Mouse (Mus musculus) frontal cortex, adult (tissue): ENCODE measurements at regions not wholly inside any gene's neighbourhood (a gene's known extent, or its start where the extent isn't known, plus 50 kb on each side); places are given as distances from the start of the nearest gene placed in this dataset.

Source experiments
- ATAC-seq: cut with Nextera tagmentation; 2 replicates; pipeline ENCODE4 v1.9.2; 2017; ENCODE audit warnings: mild to moderate bottlenecking, moderate library complexity, mixed read lengths; ENCODE audit not compliant: low TSS enrichment

DNA sequence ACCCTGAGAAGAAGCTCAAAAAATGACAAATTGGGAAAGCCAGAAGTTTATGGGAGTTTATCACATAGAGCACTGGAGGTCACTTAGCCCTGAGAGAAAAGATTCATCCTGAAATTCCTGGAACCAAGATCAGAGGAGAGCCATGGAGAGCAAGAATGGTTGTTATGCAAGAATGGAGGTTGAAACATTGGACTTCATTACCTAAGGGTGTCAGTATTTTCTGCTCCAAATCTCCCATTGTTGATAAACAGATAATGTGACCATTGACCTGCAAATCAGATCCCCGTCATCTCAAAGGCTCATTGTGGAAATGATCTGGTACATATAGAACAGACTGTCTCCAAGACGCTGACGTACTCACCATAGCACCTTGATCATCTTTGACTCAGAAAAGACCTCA is 1477.6 kb upstream of the Slc10a2 start:
- no peak for ATAC-seq

DNA sequence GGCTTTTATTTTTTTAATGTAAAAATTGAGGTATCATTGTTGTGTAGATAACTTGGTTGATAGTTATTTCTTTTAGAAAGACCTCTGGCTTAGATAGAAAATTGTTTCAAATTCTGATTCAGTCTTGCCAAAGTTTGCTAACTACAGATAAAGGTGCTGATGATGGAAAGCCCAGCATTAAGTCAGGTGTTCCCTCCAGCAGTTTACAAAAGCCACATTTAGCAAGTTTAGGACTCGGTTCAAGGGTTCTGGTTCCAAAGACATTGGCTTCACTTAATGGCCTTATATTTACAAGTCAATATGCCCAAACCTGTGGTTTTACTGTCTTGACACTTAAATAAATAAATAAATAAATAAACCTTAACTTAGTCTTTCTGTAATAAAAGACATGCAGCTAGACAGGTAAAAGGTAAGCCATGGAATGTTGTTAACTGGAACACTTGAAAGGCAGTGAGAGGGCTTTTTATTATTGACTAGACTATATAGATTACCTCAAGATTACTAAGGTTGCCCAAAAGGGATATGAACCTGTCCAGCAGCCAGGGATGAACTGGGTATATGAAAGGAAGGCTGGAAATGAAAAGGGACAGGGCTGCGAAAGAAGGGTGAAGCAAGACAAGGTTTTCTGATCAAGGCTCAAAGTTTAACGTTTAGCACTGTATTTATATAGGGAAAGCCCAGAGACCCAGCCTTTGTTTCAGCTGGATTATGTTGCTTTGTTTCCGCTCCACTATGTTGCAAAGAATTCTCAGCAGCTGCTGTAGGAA is 1472.9 kb upstream of the Slc10a2 start:
- no peak for ATAC-seq

DNA sequence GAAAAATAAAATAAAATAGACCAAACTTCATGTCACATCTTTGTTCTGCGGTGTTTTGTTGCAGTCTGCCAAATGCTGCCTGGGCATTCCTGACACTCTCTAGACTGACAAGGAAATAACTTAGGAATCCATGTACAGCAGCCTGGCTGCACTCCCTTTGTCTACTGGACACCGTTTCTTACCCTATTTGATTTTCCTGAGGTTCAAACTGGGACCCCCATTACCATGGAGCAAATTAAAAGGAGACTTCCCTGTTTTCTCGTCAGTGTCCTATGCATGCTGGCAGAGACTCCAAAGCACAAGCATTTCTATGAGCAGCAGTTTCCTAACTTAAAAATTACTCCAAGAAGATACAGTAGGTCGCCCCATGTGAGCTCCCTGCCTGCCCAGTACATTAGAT is 1470.1 kb upstream of the Slc10a2 start:
- no peak for ATAC-seq

DNA sequence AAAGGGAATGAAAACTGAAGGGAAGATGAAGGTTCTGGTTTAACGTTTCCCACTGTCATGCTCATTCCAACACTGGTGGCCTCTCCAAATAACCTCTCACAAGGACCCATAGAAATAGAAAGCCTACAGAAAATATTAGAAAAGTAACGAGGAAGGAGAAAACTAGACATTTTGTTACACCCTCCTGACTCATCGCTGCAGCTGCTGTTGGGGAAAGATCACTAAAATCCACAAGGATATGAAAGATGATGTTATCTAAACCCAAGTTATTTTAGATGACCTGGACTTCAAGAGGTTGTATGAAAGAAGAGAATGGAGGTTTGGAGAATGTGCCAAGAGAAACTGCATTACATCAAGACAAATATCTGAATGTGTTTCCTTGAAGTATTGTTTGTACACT is 1468.3 kb upstream of the Slc10a2 start:
- no peak for ATAC-seq

DNA sequence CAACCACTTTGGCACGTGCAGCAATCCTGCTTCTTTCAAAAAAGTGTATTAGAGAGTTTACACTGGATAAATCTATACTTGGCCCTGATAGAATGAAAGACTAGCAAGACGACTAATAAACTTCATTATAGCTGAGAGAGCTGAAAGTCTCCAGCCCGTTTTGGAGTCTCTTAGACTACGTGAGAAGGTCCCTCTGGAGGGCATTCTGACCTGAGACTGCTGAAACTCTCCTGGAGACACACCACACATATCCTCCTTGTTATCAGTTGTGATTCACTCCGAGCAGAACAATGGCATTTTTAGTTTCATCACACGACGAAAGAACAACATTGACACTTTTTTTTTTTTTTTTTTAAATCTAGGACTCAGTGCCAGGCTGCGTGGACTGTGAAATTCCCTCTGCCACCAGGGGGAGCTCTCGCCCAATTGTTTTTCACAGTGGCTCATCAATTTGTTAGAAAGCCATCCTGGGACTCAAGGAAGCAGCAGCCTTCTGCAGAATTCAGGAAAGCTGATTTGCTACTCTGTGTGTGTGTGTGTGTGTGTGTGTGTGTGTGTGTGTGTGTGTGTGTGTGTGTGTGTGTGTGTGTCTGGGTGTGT is 1467.0 kb upstream of the Slc10a2 start:
- peak; percentile 95 for ATAC-seq

DNA sequence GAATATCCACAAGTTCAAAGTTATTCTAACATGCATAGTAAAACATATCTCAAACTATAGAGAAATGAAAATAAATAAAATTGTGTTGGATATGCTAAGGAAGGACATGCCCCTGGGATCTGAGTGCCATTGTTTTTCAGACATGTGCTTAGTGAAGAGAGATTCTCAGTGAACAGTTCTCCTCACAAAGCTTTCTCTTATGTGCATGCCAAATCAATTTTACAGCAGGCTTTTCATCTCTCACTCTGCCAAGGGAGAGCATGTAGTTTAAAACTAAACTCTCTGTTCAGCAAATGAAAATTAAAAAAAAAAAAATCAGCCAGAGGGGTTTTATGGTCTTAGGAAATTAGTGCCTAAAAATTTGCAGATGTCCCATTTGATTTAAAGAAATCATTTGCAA is 1445.8 kb upstream of the Slc10a2 start:
- no peak for ATAC-seq

DNA sequence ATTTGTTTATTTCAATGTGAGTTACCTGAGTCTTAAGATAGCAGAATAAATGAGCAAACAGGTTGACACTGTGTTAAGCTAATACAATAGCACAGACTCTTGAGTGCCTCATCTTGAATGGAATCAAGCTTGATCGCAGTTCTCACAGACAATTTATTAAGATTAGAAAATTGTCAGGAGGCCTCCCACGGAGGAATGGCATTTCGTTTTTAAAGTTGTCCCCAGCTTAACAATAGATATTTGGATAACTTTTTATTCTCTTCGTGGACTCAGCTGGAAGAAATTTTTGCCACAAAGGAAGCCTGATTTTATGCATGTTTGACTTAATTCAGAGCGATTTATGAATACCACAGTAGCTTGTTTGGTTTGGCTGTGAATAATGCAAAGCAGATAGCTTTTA is 1422.0 kb upstream of the Slc10a2 start:
- ATAC-seq, result no peak

DNA sequence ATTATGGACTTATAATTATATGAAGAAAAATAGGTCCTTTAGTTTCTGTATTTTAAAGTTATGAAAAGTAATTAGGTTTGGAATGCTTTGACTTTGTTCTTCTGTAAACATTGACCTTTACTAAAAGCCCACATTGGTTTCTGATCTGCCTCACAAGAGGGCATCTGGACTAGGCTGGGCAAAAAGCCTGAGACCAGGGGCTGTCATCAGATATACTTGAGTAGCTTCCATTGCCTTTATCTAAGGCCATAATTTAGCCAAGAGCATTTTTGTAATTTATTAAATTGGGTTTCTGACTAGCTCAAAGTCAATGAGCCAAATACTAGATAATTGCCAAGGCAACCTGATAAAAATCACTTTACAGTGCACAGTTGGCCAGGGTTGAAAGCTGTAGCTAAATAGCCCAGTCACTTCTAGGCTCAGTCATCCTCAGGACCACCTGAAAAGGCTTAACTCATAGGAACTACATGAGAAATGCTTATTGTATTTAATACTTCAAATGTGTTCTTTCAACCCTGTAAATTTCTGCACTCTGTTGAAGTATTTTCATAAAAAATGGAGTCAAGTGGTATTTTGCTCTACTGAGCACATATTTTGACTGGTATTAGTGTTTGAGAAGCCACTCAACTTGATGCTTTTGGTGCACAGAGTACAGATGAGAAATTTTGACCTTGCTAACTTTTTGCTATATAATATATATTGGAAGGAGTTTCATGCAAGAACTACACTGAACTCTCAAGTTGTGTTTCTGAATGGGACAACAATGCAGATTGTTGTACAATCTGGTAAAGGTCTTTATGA is 1410.9 kb upstream of the Slc10a2 start:
- no peak for ATAC-seq

DNA sequence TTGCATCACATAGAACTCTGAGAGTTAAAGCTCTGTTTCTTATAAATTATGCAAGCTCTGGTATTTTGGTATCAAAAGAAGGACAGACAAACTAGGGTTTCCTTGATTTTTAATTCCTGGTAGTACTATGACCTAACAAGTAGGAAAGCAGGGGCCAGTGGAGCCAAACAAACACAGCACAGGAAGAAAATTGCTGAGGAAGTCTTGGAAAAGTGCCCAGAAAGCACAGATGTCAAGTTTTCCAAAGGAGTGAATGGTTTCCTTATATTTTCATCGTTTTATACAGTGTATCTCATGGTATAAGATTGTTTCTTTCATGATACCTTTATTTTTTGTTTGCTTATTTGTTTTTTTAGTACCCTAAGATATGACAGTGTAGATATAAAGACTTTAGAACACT is 1387.3 kb upstream of the Slc10a2 start:
- ATAC-seq, result peak; percentile 76

DNA sequence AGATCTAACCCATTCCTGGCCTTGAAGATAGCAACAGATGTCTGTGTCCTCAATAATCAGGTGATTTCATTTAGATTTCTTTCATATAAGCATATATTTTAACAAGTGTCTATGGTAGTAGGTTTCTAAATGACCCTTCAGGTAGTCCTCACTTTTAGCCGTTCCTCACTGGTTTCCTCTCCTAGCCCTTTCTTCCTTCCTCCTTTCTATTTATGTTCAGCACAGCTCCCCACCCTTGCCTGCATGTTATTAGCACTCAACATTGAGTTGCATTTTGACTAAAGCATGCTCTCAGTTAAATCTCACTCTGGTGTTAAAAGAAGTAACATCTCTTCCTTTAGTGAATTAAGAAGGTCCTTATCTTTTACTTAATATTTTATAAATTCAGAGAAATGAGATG is 1376.8 kb upstream of the Slc10a2 start:
- ATAC-seq, result no peak

DNA sequence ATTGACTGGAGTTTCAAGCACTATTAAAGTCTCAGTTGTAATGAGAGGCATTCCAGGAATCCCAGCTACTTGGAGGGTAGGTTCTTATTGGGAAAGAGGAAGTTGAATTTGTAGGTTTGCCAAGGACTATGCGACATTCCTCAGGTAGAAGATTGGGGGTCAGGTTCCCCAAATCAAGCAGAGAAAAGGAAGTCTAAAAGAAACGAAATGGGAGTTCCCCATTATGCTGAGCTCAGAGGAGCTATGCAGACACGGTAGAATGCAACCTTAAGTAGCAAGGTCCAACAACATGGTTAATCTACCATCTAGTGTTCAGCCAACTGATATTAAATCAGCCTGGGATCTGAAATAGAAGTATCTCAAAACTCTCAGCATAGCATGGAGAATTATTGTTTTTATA is 1365.9 kb upstream of the Slc10a2 start:
- ATAC-seq, result no peak

DNA sequence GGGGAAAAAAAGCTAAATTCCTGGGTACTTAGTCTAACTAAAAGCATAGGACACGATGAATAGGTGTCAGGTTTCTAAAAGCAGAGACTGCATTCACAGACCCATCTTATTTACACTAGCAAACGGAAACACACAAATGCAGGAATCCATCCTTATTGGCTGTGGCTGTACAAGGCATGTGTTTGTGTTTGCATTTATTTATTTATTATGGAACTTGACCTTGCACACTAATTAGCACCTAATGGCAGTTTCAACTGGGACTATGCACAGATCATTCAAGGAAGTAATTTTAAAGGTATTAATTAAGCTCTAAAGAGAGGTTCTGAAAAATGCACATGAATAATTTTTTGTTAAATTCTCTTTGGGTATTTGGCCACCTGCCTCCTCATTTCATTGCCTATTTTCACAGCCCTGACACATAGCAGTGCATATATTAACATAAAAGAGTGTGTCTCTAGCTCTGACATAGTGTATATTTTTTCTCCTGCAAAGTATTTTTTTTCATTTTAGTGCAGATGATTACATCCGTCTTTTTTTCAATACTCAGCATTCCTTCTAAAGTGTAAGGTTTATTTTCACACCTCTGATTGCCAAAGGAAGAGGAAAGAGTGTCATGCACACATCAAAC is 1351.5 kb upstream of the Slc10a2 start:
- ATAC-seq, result peak; percentile 88

DNA sequence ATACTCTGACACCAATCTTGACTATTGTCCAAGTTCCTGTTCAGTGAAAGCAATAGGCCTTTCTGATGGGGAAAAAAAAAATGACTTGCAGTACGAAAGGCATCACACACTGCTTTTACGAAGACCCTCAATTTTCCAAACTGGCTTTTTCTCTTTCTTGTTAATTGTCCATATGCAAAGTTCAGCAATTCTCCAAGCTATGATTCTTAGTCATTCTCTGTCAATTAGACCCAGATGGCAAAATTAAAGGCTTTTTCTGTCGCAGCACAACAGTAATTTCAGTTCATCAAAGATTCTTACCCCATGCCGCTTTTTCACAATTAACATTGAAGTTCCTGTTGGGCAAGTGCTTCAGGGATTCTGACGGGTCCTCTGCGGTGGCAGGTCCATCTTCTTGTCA is 1343.2 kb upstream of the Slc10a2 start:
- no peak for ATAC-seq

DNA sequence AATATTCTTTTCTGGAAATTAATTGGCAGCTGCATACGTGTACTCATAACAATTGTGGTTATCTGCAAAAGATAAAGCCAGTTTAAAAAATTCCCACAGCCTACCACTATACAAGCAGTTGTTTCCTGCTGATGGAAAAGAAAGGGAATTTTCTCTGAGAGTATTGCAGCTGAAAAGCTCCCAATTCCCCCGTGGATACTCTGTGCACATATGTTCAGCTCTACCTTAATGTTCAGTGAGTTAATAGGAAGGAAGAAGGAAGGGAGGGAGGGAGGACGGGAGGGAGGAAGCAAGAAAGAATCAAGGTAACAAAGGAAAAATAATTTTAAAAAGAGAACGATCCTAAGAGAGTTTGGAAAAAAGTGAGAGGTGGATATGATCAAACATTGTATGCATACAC is 1333.9 kb upstream of the Slc10a2 start:
- ATAC-seq, result no peak
